Mouse (Mus musculus) spleen, adult 2 months (tissue): Measurements from ENCODE around the gene Tardbp.

Source experiments
- CTCF ChIP-seq: fragments of 200-500 bp; IDR thresholded peaks from 2 replicates; pipeline ENCODE4 v1.5.1; 2011; ENCODE audit warnings: mild to moderate bottlenecking, inconsistent platforms; ENCODE audit not compliant: insufficient read depth, insufficient read length, insufficient replicate concordance; ENCODE audit errors: extremely low read depth
- POLR2A ChIP-seq: fragments of 200-500 bp; IDR thresholded peaks from 2 replicates; pipeline ENCODE4 v1.6.1; 2011; ENCODE audit warnings: low read depth, low read length, inconsistent platforms

GRCm38 (mm10) chr4:148622485-148622884 lies 4.3 kb downstream of the Tardbp start:
- TF ChIP-seq CTCF (no peak), POLR2A (no peak)
